Mouse (Mus musculus) E14TG2a.4 (cell line): ENCODE measurements around the gene Asb11.

Source experiments
- H3K27me3 ChIP-seq: 2 replicates; pipeline ENCODE4 v1.6.1; 2014; ENCODE audit warnings: low read length, control low read depth; ENCODE audit not compliant: insufficient read depth
- H3K36me3 ChIP-seq: 2 replicates; pipeline ENCODE4 v1.6.1; 2014; ENCODE audit warnings: low read length, control low read depth; ENCODE audit not compliant: insufficient read depth
- H3K4me1 ChIP-seq: replicated peaks from 2 replicates; pipeline ENCODE4 v1.6.1; 2014; ENCODE audit warnings: low read depth, low read length, control low read depth
- H3K4me3 ChIP-seq: replicated peaks from 2 replicates; pipeline ENCODE4 v1.5.1; 2014; ENCODE audit warnings: mild to moderate bottlenecking, low read length
- H3K9me3 ChIP-seq: 2 replicates; pipeline ENCODE4 v1.6.1; 2014; ENCODE audit warnings: low read length, control low read depth
- CTCF ChIP-seq: conservative IDR thresholded peaks from 2 replicates; pipeline ENCODE4 v1.5.1; 2014; ENCODE audit warnings: low read length
- NANOG ChIP-seq: IDR thresholded peaks from 2 replicates; pipeline ENCODE4 v1.6.1; 2014; ENCODE audit warnings: borderline replicate concordance, low read length, mixed read lengths
- POU5F1 ChIP-seq: IDR thresholded peaks from 2 replicates; pipeline ENCODE4 v1.6.1; 2014; ENCODE audit warnings: low read length, borderline replicate concordance

The Asb11 gene

DNA sequence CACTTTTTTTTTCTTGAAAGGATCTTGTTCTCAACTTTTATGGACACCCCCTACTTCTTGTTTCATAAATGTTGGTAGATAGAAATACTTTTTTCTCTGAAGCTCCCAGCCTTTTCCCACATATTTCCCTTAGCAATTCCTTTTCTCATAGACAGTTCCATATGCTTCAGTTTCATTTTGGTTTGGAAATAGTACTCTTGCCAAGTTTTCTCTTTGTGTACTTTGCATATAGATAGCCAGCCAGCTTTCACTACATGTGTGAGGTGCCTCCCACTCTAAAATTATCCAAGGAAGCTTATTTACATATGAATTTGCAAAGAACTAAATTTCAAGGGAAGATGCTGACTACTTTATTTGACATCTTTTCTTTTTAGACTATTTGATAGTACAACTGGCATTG lies 18.8 kb upstream of the Asb11 start:
- TF ChIP-seq POU5F1 (no peak), NANOG (no peak), CTCF (no peak)

GRCm38 (mm10) chrX:164419471-164419939 lies 17.3 kb upstream of the Asb11 start, which contains the start of gene Piga:
Gene Piga (plus strand): TSS chrX:164419787.
- Histone ChIP-seq H3K4me1 (peaks cover 22% of the 10 kb centered on the region), H3K27me3 (no peaks in the 10 kb centered on the region), H3K36me3 (peaks cover 32% of the 10 kb centered on the region), H3K4me3 (peak within 1 kb of the TSS; percentile 85), H3K9me3 (no peaks in the 10 kb centered on the region)
- TF ChIP-seq CTCF (no peak), NANOG (no peak)

More for the DNA sequence above, 18.8 kb upstream of the Asb11 start:
- Histone ChIP-seq H3K4me3 (no peak overlapping the region), H3K27me3 (no peaks in the 10 kb centered on the region), H3K36me3 (peaks cover 18% of the 10 kb centered on the region), H3K9me3 (no peaks in the 10 kb centered on the region), H3K4me1 (peaks cover 22% of the 10 kb centered on the region)

- Histone ChIP-seq H3K4me3 (peak overlapping the region; percentile 85), H3K9me3 (no peaks in the 10 kb centered on the region), H3K27me3 (no peaks in the 10 kb centered on the region), H3K36me3 (peaks cover 36% of the 10 kb centered on the region), H3K4me1 (peaks cover 18% of the 10 kb centered on the region)
- TF ChIP-seq NANOG: no peak
- TF ChIP-seq POU5F1: no peak
- no peak for TF ChIP-seq CTCF
Observed at GRCm38 (mm10) chrX:164419955-164420354, 16.8 kb upstream of the Asb11 start.

GRCm38 (mm10) chrX:164420518-164420917 lies 16.3 kb upstream of the Asb11 start:
- peak overlapping the region; percentile 85 for H3K4me3 ChIP-seq
- H3K27me3 ChIP-seq: no peaks in the 10 kb centered on the region
- TF ChIP-seq POU5F1 (no peak), NANOG (no peak), CTCF (no peak)
- H3K36me3 ChIP-seq: peaks cover 42% of the 10 kb centered on the region
- no peaks in the 10 kb centered on the region for H3K9me3 ChIP-seq
- H3K4me1 ChIP-seq: peaks cover 17% of the 10 kb centered on the region

DNA sequence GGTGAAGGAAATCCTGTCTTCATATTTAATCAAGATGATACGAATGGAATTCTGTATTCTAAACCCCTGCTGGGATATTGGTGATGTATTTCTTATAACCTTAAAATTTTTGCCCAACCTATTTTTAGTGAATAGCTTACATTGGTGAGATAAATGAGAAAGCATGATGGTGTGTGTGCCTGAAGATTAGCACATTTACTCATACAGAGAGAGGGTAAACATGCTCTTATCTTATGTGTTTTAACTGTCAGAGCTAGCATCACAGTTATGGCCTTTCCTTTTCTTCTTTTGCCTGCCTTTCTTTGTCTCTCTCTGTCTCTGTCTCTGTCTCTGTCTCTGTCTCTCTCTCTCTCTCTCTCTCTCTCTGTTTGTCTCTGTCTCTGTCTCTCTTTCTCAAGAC lies 12.0 kb upstream of the Asb11 start:
- Histone ChIP-seq H3K4me3 (no peak overlapping the region), H3K36me3 (peaks cover 79% of the 10 kb centered on the region), H3K9me3 (no peaks in the 10 kb centered on the region), H3K4me1 (peaks cover 14% of the 10 kb centered on the region), H3K27me3 (no peaks in the 10 kb centered on the region)
- TF ChIP-seq POU5F1 (no peak), NANOG (no peak), CTCF (no peak)

DNA sequence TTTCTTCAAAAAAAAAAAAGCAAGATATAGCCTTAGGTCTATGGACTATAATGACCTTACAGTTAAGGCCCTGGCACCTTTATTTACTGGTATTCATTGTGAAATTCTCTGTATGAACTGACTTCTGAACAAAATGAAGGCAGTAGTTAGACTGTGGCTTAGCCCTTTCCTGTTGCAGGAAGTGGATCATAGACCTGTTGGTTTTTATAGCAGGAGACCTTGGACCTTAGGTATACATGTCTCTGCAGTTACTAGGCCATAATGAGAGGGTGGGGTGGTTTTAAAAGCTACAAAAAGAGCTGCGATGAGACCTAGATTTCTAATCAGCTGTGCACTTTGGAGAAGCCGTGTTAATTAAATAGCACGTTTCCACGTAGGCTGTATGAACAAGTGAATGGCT lies 9.5 kb upstream of the Asb11 start:
- Histone ChIP-seq H3K27me3 (no peaks in the 10 kb centered on the region), H3K4me3 (no peak overlapping the region), H3K4me1 (no peaks in the 10 kb centered on the region), H3K9me3 (no peaks in the 10 kb centered on the region), H3K36me3 (peaks cover 93% of the 10 kb centered on the region)
- TF ChIP-seq NANOG (no peak), POU5F1 (no peak), CTCF (no peak)

DNA sequence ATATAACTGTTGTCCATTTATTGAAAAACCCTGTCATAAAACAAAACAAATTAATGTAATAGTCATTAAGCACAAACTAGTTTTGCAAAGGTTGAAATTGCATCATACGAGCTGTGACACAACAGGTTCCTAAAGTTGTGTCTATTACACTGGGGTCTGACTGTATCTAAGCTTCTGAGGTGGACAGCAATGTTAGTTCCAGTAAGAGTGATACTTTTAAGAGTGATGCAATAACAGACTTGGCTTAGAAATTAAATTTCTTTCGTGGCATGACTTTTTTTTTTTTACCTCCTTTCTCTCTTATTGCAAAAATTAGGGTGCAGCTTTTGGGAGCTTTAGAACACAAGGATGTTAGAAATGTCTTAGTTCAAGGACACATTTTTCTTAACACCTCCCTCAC lies 8.6 kb upstream of the Asb11 start:
- Histone ChIP-seq H3K9me3 (no peaks in the 10 kb centered on the region), H3K4me1 (no peaks in the 10 kb centered on the region), H3K4me3 (no peak overlapping the region), H3K27me3 (no peaks in the 10 kb centered on the region), H3K36me3 (peaks cover 90% of the 10 kb centered on the region)
- TF ChIP-seq POU5F1: no peak
- TF ChIP-seq CTCF: no peak
- no peak for TF ChIP-seq NANOG

- no peak overlapping the region for H3K4me3 ChIP-seq
- H3K36me3 ChIP-seq: peaks cover 73% of the 10 kb centered on the region
- no peaks in the 10 kb centered on the region for H3K4me1 ChIP-seq
- TF ChIP-seq POU5F1: no peak
- TF ChIP-seq NANOG: no peak
- no peak for TF ChIP-seq CTCF
- H3K27me3 ChIP-seq: no peaks in the 10 kb centered on the region
- no peaks in the 10 kb centered on the region for H3K9me3 ChIP-seq
Observed at GRCm38 (mm10) chrX:164430621-164431020, 6.2 kb upstream of the Asb11 start.

GRCm38 (mm10) chrX:164431133-164431532 lies 5.7 kb upstream of the Asb11 start:
- H3K4me1 ChIP-seq: no peaks in the 10 kb centered on the region
- TF ChIP-seq CTCF (no peak), POU5F1 (no peak), NANOG (no peak)
- no peaks in the 10 kb centered on the region for H3K27me3 ChIP-seq
- no peaks in the 10 kb centered on the region for H3K9me3 ChIP-seq
- H3K36me3 ChIP-seq: peaks cover 68% of the 10 kb centered on the region
- H3K4me3 ChIP-seq: no peak overlapping the region
